Mouse (Mus musculus) ZHBTc4 (cell line): ENCODE measurements around the gene Bbs9.
A peak's percentile ranks its signal among the peaks of the same experiment; 100 is the strongest.

ENCODE experiments used
- DNase-seq: peaks from one replicate; pipeline ENCODE4 v3.0.0-alpha.2; 2011; ENCODE audit warnings: low read depth, low spot score

The Bbs9 gene

DNA sequence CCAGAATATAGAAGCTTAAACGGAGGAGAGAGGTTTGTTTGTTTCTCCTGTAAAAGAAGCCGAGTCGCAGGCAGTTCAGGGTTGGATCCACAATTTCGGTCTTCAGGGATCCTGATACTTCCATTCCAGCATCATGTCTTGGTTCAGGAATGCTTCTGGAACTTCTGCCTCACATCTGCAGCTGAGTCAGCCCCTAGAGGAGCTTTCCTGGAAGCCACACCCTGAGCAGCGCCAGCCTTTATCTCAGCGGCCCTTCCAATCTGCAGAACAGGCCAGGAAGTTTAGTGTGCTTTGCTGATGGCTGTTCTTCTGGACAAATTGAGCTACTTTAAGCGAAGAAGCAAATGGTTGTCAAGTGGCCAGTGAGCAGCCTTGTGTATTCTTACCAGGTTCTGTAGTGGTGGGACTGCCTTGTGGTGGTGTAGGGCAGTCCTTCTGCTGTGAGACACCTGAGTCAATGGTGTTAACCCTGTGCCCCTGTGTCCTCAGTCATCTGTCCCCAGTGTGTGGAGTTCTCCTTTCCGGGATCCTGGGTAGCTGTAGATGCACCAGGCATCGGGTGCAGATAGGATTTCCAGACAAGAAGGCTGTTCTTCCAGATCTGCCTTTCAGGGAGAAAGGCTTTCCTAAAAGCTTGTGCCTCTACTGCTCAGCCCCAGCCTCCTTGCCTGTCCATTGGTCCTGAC, 157.4 kb downstream of the Bbs9 start:
- peak; percentile 20 for DNase-seq

DNA sequence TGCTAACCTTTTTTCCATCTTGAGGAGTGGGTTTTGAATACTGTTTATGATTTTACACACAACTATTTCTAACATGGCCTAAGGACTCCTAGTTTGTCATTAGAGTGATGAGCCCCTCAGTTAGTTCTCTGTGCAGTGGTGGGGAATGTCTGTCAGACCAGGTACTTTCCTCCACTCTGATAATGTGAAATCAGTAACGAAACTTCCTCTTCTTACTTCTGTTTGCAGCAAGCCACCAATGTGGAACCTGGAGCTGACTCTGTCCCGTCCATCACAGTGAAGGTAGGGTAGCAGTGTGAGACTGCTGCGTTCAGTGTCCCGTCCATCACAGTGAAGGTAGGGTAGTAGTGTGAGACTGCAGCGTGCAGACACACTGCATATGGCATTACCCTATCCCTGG, 163.0 kb downstream of the Bbs9 start:
- DNase-seq = no peak

DNA sequence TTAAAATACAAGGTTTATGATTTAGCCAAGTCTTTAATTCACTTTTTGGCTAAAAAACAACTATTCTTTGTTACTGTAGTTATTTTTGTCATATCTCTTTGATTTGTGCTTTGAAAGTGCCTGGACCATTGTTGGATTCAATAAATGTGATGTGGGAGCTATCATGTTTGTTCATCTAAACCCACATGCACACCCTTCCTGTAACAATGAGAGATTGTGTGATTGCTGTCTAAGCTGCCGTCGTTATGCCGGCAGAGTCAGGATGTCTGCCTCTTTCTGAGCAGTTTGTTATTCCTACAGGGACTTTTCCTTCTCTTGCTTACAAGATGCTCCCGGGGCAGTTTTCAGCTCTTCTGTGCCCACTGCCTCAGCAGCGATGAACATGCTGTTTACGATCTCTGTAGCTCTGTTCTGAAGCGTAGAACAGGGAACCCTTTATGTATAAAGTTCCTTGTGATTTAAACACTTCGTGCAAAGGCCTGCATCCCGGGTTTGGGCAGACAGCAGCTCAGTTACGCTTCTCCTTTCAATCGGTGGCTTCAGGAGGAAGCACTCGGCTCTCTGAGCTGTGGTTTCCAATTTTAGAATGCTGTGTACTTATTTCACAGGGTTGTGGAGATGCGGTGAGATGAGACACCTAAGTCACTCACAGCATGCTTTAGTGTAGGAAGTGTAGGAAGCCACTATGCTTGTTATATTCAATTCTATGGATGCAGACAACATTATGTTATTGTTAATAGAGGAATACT, 165.3 kb downstream of the Bbs9 start:
- no peak for DNase-seq

DNA sequence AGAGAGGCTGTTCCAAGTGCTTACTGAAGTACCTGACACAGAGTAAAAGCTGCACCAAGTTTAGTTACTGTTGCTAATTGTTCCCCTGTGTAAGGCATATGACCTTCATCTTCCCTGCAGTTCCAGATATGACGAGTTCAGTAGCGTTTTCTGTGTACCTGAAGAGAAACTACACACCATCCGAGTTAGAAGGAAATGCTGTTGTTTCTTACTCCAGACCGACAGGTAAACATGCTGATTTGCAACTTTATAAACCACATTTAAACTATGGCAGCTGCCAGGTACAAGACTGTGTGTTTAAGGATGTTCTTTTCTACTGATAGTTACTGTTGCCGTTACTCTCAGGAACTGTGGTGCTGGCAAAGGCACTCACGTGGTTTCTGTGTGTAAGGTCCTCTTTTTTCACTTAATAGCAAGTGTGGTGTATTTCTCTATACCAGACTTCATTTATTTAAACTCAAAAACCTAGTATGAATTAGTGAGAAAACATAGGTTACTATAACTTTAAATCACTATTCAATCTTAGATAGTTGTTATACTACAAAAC, 170.4 kb downstream of the Bbs9 start:
- no peak for DNase-seq

- no peak for DNase-seq
These were observed 170.9 kb downstream of the Bbs9 start for GRCm38 (mm10) chr9:22646461-22646860.

GRCm38 (mm10) chr9:22648163-22648562, 172.6 kb downstream of the Bbs9 start:
- peak; percentile 40 for DNase-seq

GRCm38 (mm10) chr9:22649606-22650005, 174.1 kb downstream of the Bbs9 start:
- no peak for DNase-seq

DNA sequence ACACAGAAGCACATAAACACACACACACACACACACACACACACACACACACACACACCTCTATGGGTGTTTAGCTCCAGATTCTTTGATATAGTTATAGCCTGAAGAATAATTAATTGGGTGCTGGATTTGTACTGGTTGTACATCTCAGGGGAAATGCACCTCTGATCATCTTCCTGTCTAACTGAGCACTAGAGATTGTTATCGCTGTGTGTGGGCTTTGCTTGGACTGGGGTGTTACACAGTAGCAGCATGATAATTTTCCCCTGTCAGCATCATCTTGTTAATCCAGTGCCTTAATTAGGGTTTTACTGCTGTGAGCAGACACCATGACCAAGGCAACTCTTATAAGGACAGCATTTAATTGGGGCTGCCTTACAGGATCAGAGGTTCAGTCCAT, 175.3 kb downstream of the Bbs9 start:
- DNase-seq = no peak

- peak; percentile 52 for DNase-seq
These were observed 176.1 kb downstream of the Bbs9 start for GRCm38 (mm10) chr9:22651619-22652018.

DNA sequence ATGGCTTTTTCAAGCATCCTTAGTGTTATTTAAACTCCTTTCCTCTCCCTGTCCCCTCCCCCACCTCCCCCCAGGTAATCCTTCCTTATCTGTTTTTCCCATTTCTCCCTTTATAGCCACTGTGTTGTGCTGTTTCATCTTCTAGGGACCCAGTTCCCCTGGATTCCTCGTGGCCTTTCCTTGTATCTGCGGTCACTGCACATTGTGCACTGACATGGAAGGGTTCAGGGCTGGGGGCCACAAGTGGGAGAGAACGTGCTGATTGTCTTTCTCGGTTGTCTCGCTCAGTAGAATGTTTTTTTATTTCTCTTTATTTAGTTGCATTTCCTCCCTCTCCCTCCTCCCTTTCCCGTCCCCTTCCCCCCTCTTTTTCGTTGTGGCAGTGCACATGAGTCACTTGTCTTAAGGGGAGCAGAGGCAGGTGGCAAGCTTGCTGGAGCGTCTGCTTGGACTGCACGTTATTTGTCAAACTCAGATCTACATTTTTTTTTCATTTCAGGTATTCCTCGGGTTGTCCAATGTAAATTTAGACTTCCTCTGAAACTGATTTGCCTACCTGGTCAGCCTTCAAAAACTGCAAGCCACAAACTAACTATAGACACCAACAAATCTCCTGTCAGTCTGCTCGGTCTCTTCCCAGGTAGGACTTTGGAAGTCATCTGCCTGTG, 179.3 kb downstream of the Bbs9 start:
- no peak for DNase-seq

GRCm38 (mm10) chr9:22657216-22657615, 181.7 kb downstream of the Bbs9 start:
- DNase-seq = no peak

- DNase-seq = peak; percentile 21
These were observed 189.6 kb downstream of the Bbs9 start for GRCm38 (mm10) chr9:22665155-22665554.

- no peak for DNase-seq
These were observed 197.4 kb downstream of the Bbs9 start for GRCm38 (mm10) chr9:22672937-22673336.

DNA sequence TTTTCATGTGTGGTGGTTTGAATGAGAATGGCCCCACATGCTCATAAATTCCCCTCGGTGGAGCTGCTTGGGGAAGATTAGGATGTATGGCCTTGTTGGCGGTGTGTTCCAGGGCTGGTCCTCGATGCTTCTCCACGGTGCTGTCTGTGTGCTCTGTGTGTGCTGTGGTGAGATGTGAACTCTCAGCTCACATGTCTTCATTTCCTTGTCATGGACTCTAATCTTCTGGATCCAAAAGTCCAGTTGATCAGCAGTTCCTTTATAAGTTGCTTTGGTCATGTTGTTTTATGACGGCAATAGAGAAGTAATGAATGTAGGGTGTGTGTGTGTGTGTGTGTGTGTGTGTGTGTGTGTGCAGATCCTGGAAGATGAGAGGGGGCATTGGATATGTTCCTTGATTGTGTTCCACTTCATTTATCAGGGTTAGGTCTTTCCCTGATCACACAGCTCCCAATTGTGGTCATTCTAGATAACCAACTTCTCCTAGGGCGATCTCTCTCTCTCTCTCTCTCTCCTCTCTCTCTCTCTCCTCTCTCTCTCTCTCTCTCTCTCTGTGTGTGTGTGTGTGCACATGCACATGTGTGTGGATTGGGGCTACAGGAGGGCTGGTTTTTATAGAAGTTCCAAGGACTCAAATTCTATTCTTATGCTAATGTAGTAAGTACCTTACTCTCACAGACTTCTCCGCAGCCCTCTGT, 201.8 kb downstream of the Bbs9 start:
- DNase-seq = no peak

DNA sequence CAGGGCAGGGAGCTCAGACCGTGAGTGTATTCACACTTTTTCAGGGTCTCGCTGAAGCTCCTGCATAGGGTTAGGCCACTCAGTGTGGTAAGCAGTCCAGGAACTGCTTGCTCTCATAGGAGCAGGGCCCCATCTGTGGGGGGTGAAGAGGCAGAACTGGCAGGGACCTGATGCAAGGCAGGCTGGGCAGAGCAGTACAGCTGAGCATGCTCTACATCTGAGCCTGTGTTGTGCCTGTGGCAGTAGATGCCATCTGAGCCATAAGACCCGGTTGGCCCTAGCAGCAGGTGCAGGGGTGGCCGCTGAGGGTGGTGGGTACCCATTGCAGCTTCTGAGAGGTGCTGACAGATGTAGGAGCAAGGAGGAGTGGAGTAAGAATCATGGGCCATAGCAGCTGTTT, 202.5 kb downstream of the Bbs9 start:
- DNase-seq = no peak

GRCm38 (mm10) chr9:22678496-22678895, 203.0 kb downstream of the Bbs9 start:
- no peak for DNase-seq

- DNase-seq = no peak
These were observed 204.0 kb downstream of the Bbs9 start for GRCm38 (mm10) chr9:22679485-22679884.

DNA sequence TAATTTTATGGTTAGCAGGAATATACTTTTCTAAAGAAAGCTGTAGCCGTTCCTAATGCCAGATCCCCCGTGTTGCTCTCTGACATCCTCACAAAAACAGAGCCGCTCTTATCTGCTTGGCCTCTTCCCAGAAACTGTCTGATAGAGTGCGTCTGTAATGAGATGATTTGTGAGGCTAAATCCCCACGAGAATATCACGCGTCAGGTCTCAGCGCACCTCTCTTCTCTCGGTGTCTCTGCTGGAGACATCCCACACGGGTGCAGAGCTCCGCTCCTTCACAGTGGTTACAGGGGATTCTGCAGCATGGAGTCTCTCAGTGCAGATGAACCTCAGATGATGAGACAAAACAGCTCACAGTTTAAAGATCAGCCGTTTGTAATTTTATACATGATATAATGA, 204.5 kb downstream of the Bbs9 start:
- no peak for DNase-seq

GRCm38 (mm10) chr9:22680484-22680883, 205.0 kb downstream of the Bbs9 start:
- DNase-seq = no peak

- no peak for DNase-seq
These were observed 208.3 kb downstream of the Bbs9 start for GRCm38 (mm10) chr9:22683786-22684185.

GRCm38 (mm10) chr9:22686765-22687472, 211.4 kb downstream of the Bbs9 start:
- DNase-seq = no peak
